Mouse (Mus musculus) kidney, embryonic 16.5 days (tissue): ENCODE measurements around the gene Clec3b. TPM values are rescaled to one million over a fixed set of nuclear protein-coding genes. Genes with fewer than 3 reads are reported as not detected.
A peak's percentile ranks its signal among the peaks of the same experiment; 100 is the strongest.

ENCODE experiments used
- ATAC-seq: fragments of 200-750 bp; cut with Nextera tagmentation; 2 replicates; pipeline ENCODE4 v1.8.0; 2017; ENCODE audit warnings: moderate TSS enrichment; ENCODE audit not compliant: low FRiP score, low TSS enrichment
- H3K27ac ChIP-seq: fragments of 300-500 bp; sonication (generic); 2 replicates; pipeline ENCODE4 v1.5.1; 2014; ENCODE audit warnings: low read length
- H3K27me3 ChIP-seq: fragments of 300-500 bp; sonication (generic); 2 replicates; pipeline ENCODE4 v1.6.1; 2014; ENCODE audit warnings: low read length, control low read depth, mixed read lengths; ENCODE audit not compliant: insufficient read depth
- H3K36me3 ChIP-seq: fragments of 300-500 bp; sonication (generic); 2 replicates; pipeline ENCODE4 v1.6.1; 2014; ENCODE audit warnings: low read length, control low read depth, mixed read lengths; ENCODE audit not compliant: insufficient read depth
- H3K4me1 ChIP-seq: fragments of 300-500 bp; sonication (generic); 2 replicates; pipeline ENCODE4 v1.6.1; 2014; ENCODE audit warnings: low read length, control low read depth, mixed read lengths; ENCODE audit not compliant: insufficient read depth
- H3K4me2 ChIP-seq: fragments of 300-500 bp; sonication (generic); replicated peaks from 2 replicates; pipeline ENCODE4 v1.6.1; 2014; ENCODE audit warnings: low read depth, low read length
- H3K4me3 ChIP-seq: fragments of 300-500 bp; sonication (generic); 2 replicates; pipeline ENCODE4 v1.5.1; 2014; ENCODE audit warnings: mild to moderate bottlenecking, low read length
- H3K9ac ChIP-seq: fragments of 300-500 bp; sonication (generic); replicated peaks from 2 replicates; pipeline ENCODE4 v1.6.1; 2014; ENCODE audit warnings: low read length
- H3K9me3 ChIP-seq: fragments of 300-500 bp; sonication (generic); 2 replicates; pipeline ENCODE4 v1.6.1; 2016; ENCODE audit warnings: low read length, control low read depth
- WGBS: fragments of 180-500 bp; shearing (Covaris S2); extraction: QIAGEN DNeasy Blood & Tissue Kit; methylation state at CpG from one replicate; pipeline ENCODE4 v1.1.7; 2014; 5-methylcytosine and 5-hydroxymethylcytosine counted together
- polyA plus RNA-seq: library from polyadenylated mRNA; unstranded; fragments of >200 nt; fragmentation: Nextera tagmentation; extraction: Ambion mirVana; gene quantifications from 2 replicates; pipeline ENCODE4 v1.2.1, GENCODE M21; 2015

The Clec3b gene
- polyA plus RNA-seq, 1 experiment from 2014 or later, result 0.70 TPM

DNA sequence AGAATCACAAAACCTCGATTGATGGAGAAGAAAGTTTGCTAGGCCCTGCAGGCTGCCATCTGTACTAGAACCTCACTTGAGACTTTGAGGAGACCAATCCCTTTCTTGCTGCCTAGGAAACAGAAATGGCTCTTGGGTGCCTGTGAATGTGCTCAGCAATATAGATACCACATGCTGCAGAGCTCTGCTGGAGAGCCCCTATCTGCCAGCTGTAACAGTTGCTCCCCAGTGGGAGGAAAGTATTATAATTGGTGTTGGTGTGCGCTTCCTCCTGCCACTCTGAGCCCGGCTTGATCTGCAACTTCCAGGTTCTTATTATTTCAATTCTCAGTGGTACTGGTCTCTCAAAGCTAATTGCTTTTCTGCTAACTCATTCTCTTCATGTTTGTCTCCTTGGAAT, 27.7 kb upstream of the Clec3b start:
- H3K27me3 ChIP-seq, result no peaks in the 10 kb centered on the region
- no peak for ATAC-seq

DNA sequence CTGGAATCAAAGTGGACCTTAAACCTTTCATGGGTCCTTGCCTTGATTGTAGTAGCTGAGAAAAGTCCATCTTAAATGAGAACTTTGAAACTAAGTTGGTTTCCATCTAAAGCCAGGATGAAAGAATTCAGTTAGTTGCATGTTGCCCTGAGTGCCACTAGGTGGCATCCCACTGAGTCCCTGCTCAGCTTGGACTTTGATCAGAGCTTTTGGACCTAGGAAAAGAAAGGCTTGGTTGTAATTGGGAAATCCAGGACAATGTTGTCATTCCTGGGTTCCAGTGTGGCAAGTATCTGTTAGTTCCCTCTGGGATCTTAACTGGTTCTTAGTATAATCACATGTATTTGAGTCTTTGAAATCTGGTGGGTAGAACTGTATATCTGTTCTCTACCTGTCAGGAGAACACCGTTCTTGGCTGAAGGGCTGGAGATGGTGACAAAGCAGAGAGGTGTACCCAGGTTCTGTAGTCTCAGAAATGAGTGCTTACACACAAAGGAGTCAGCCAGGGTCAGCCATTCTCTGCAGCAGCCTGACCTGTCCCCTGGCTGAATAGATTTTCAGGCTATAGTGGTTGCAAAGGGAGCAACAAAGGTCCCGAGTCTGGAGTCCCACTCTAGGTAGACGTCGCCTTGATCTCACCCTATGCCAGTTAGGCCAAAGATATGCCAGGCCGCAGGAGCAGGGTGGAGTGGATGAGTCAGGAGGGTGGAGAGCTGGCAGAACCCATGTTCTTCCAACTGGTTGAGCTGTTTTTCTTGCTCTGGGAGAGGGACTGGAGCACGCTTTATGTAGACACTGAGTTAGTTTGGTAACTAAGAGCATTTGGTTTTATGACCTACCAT, 27.0 kb upstream of the Clec3b start:
- ATAC-seq, result no peak
- H3K4me1 ChIP-seq, result no peaks in the 10 kb centered on the region
- no peak overlapping the region for H3K4me3 ChIP-seq
- no peak overlapping the region for H3K27ac ChIP-seq
- H3K9me3 ChIP-seq, result no peaks in the 10 kb centered on the region
- H3K9ac ChIP-seq, result no peak overlapping the region
- H3K4me2 ChIP-seq, result no peak overlapping the region
- WGBS, result 93% methylated on average over 6 of the region's 6 CpGs
- no peaks in the 10 kb centered on the region for H3K27me3 ChIP-seq
- peaks cover 55% of the 10 kb centered on the region for H3K36me3 ChIP-seq

More for the DNA sequence above, 27.7 kb upstream of the Clec3b start:
- Histone ChIP-seq H3K27ac (no peak overlapping the region), H3K4me2 (no peak overlapping the region), H3K9ac (no peak overlapping the region), H3K36me3 (peaks cover 52% of the 10 kb centered on the region), H3K9me3 (no peaks in the 10 kb centered on the region), H3K4me1 (no peaks in the 10 kb centered on the region), H3K4me3 (no peak overlapping the region)
- 87% methylated on average over 3 of the region's 3 CpGs for WGBS

DNA sequence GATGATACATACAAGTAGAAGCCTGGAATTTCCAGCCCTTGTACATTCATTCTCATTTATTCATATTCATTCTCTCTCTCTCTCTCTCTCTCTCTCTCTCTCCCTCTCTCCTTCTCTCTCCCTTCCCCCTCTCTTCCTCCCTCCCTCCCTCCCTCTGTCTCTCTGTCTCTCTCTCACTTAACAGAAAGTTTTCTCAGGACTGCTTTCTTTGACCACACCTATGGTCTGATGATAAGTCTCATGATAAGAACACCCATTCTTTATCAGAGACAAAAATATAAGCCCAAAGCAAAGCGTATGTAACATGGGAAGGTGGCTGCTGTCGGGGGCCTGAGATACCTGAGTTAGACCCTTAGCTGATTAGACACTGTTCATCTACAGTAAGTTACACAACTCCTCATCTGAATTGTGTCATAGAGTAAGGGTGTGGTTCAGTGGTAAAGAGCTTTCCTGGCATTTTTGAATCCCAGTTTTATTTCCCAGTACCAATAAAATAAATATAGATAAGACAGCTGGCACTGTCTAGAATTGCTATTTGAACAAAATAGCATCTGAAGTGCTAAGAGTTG, 26.2 kb upstream of the Clec3b start:
- ATAC-seq, result no peak
- no peaks in the 10 kb centered on the region for H3K9me3 ChIP-seq
- H3K9ac ChIP-seq, result no peak overlapping the region
- H3K27me3 ChIP-seq, result no peaks in the 10 kb centered on the region
- H3K36me3 ChIP-seq, result peaks cover 50% of the 10 kb centered on the region
- H3K4me2 ChIP-seq, result no peak overlapping the region
- H3K4me1 ChIP-seq, result no peaks in the 10 kb centered on the region
- WGBS, result 94% methylated on average over 2 of the region's 2 CpGs
- no peak overlapping the region for H3K27ac ChIP-seq
- H3K4me3 ChIP-seq, result no peak overlapping the region

DNA sequence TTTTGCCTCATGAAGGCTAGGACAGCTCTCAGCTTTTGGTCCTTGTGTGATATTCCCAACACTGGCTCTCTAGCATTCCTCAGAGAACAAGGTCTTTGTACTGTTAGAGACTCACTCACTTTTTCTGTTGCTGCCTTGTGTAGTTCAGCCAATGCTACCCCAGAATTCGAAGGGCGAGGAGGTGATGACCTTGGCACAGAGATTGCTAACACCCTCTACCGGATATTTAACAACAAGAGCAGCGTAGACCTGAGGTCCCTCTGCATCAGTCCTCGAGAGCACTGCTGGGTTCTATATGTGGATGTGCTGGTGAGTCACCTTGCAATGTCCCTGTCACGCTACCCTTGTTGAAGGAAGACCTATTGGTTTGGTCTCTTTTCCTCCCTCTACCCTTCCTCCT, 23.1 kb upstream of the Clec3b start:
- Histone ChIP-seq H3K4me2 (no peak overlapping the region), H3K9ac (no peak overlapping the region), H3K4me1 (no peaks in the 10 kb centered on the region), H3K9me3 (no peaks in the 10 kb centered on the region), H3K27ac (no peak overlapping the region), H3K4me3 (no peak overlapping the region), H3K36me3 (peaks cover 47% of the 10 kb centered on the region), H3K27me3 (no peaks in the 10 kb centered on the region)
- WGBS, result 94% methylated on average over 6 of the region's 6 CpGs
- ATAC-seq, result no peak

- Histone ChIP-seq H3K4me2 (no peak overlapping the region), H3K27ac (no peak overlapping the region), H3K9ac (no peak overlapping the region), H3K9me3 (no peaks in the 10 kb centered on the region), H3K36me3 (peaks cover 73% of the 10 kb centered on the region), H3K4me3 (no peak overlapping the region), H3K27me3 (no peaks in the 10 kb centered on the region), H3K4me1 (no peaks in the 10 kb centered on the region)
- no peak for ATAC-seq
- WGBS, result 92% methylated on average over 3 of the region's 3 CpGs
Observed at GRCm38 (mm10) chr9:123132994-123133393, 17.8 kb upstream of the Clec3b start.

DNA sequence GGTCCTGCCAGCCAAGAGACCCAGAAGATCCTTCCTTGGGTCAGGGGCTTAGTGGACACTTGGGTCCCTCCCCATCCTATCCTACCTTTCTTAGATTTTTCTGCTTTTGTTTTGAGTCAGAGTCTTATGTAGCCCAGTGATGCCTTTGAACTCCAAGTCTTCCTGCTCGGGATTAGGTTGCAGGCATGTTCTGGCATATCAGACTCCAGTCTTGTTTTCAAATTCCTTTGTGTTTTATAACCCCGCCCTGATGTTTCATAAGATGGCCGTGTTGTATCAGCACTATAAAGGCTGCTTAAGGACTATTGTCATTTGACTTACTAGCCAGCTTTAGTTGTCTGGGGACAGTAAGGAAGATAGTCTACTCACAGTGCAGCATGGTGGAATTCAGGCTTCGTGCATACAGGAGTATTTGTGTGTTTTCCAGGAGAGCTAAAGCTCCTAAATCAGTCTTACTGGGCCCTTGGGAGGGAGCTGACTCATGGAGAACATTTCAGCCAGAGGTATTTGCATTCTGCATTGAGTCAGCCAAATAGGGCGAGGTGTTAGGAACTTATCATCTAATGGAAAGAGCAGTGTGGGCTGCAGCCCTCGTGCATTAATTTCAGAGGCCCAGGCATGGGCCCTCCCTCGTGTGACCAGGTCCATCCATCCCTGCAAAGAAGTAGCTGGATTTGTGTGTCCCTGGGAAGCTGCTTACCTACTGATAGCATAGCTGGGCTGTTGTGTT, 13.6 kb upstream of the Clec3b start:
- Histone ChIP-seq H3K4me1 (peaks cover 7% of the 10 kb centered on the region), H3K36me3 (peaks cover 66% of the 10 kb centered on the region), H3K27ac (no peak overlapping the region), H3K27me3 (no peaks in the 10 kb centered on the region), H3K4me2 (no peak overlapping the region), H3K9me3 (no peaks in the 10 kb centered on the region; the same call in 1 of the 2 replicates), H3K9ac (no peak overlapping the region), H3K4me3 (no peak overlapping the region)
- ATAC-seq, result 0 out of 2 replicates have a peak, but pooled peaks have one; percentile 16
- WGBS, result 75% methylated on average over 7 of the region's 7 CpGs

- WGBS, result 54% methylated on average over 5 of the region's 5 CpGs
- ATAC-seq, result peak; percentile 87
- Histone ChIP-seq H3K9me3 (peaks cover 9% of the 10 kb centered on the region; the same call in 1 of the 2 replicates), H3K36me3 (peaks cover 68% of the 10 kb centered on the region), H3K4me2 (no peak overlapping the region), H3K4me3 (no peak overlapping the region), H3K4me1 (peaks cover 7% of the 10 kb centered on the region), H3K27ac (peak overlapping the region; percentile 68), H3K27me3 (no peaks in the 10 kb centered on the region), H3K9ac (no peak overlapping the region)
Observed at GRCm38 (mm10) chr9:123138891-123139474, 11.8 kb upstream of the Clec3b start.

GRCm38 (mm10) chr9:123139887-123140614, 10.7 kb upstream of the Clec3b start:
- 75% methylated on average over 4 of the region's 4 CpGs for WGBS
- no peak for ATAC-seq
- Histone ChIP-seq H3K4me3 (no peak overlapping the region), H3K36me3 (peaks cover 65% of the 10 kb centered on the region), H3K4me1 (peaks cover 7% of the 10 kb centered on the region), H3K9me3 (peaks cover 13% of the 10 kb centered on the region; the same call in 1 of the 2 replicates), H3K9ac (no peak overlapping the region), H3K4me2 (no peak overlapping the region), H3K27ac (peak overlapping the region; percentile 68), H3K27me3 (no peaks in the 10 kb centered on the region)

- ATAC-seq, result no peak
- Histone ChIP-seq H3K4me2 (no peak overlapping the region), H3K27me3 (no peaks in the 10 kb centered on the region), H3K9me3 (peaks cover 11% of the 10 kb centered on the region; the same call in 1 of the 2 replicates), H3K4me3 (no peak overlapping the region), H3K4me1 (no peaks in the 10 kb centered on the region), H3K27ac (no peak overlapping the region), H3K9ac (no peak overlapping the region), H3K36me3 (peaks cover 9% of the 10 kb centered on the region; the same call in 1 of the 2 replicates)
- 63% methylated on average over 5 of the region's 5 CpGs for WGBS
Observed at GRCm38 (mm10) chr9:123148430-123148829, 2.3 kb upstream of the Clec3b start.
